Mouse (Mus musculus): ENCODE measurements at regions not wholly inside any gene's neighbourhood (a gene's known extent, or its start where the extent isn't known, plus 50 kb on each side); places are given as distances from the start of the nearest gene placed in this dataset.
A peak's percentile ranks its signal among the peaks of the same experiment; 100 is the strongest.

GRCm38 (mm10) chr6:140167182-140167581 is 125.9 kb upstream of the Plcz1 start:
- peak; percentile 47 to 48 for DNase-seq

GRCm38 (mm10) chr6:140162729-140163128 is 121.5 kb upstream of the Plcz1 start:
- DNase-seq: no peak

GRCm38 (mm10) chr6:140161482-140161881 is 120.2 kb upstream of the Plcz1 start:
- no peak for DNase-seq

GRCm38 (mm10) chr6:140160946-140161345 is 119.7 kb upstream of the Plcz1 start:
- no peak for DNase-seq

- DNase-seq: peak; percentile 61 to 70
These were observed 117.7 kb upstream of the Plcz1 start for GRCm38 (mm10) chr6:140158986-140159385.

- no peak for DNase-seq
These were observed 116.1 kb upstream of the Plcz1 start for GRCm38 (mm10) chr6:140157375-140157774.

GRCm38 (mm10) chr6:140152418-140153176 is 111.3 kb upstream of the Plcz1 start:
- no peak for DNase-seq

- DNase-seq: peak; percentile 40 to 53
These were observed 107.5 kb upstream of the Plcz1 start for GRCm38 (mm10) chr6:140148628-140149245.

- DNase-seq: peak in 1 of 2 experiments; percentile 15
These were observed 106.9 kb upstream of the Plcz1 start for GRCm38 (mm10) chr6:140148138-140148537.

GRCm38 (mm10) chr6:140147711-140148110 is 106.5 kb upstream of the Plcz1 start:
- peak; percentile 33 for DNase-seq

GRCm38 (mm10) chr6:140133734-140134133 is 92.5 kb upstream of the Plcz1 start:
- peak; percentile 7 to 26 for DNase-seq

- no peak for DNase-seq
These were observed 85.4 kb upstream of the Plcz1 start for GRCm38 (mm10) chr6:140126645-140127044.

- DNase-seq: no peak
These were observed 72.8 kb upstream of the Plcz1 start for GRCm38 (mm10) chr6:140114024-140114423.

- DNase-seq: no peak
These were observed 70.8 kb upstream of the Plcz1 start for GRCm38 (mm10) chr6:140112054-140112453.

- no peak for DNase-seq
These were observed 66.8 kb upstream of the Plcz1 start for GRCm38 (mm10) chr6:140108083-140108482.

- DNase-seq: no peak
These were observed 66.4 kb upstream of the Plcz1 start for GRCm38 (mm10) chr6:140107628-140108027.

- no peak for DNase-seq
These were observed 64.9 kb upstream of the Plcz1 start for GRCm38 (mm10) chr6:140106141-140106540.

- no peak for DNase-seq
These were observed 60.8 kb upstream of the Plcz1 start for GRCm38 (mm10) chr6:140102043-140102442.

GRCm38 (mm10) chr6:140095416-140095815 is 54.2 kb upstream of the Plcz1 start:
- DNase-seq: no peak
